Mouse (Mus musculus): ENCODE measurements around the gene Mdm4. TPM values are rescaled to one million over a fixed set of nuclear protein-coding genes. Genes with fewer than 3 reads are reported as not detected.

Gene Mdm4
- polyA plus RNA-seq, 1 experiment from 2014 or later: 20.7 TPM

DNA sequence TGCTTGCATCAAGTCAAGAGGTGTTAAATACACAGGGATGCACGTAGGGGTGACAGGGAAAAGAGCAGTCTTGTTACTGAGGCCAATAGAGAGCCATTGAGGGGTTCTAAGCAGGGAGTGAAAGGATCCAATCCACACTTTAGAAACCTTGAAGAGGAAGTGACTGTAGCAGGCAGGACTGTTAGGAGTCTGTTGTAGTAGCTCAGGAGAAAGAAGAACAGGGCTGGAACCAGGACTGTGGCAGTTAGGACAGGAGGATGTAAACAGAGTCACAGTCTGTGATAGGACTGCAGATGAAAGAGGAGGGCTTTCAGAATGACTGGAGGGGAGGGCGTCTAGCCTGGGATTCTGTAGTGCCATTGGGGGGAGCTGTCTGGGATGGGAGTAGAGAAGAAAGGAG, 29.2 kb upstream of the Mdm4 start:
- H3K27me3 ChIP-seq (ENCODE audit: control insufficient read depth, insufficient read depth, low read length): no peaks in the 10 kb centered on the region
- H3K27ac ChIP-seq (ENCODE audit: low read length): no peak overlapping the region
- 0 out of 2 replicates have a peak, but pooled peaks cover 4% of the 10 kb centered on the region for H3K9me3 ChIP-seq (replicated peaks; ENCODE audit: control insufficient read depth, low read length)
- no peak for ATAC-seq (replicated peaks; ENCODE audit: extremely low read depth, insufficient read depth, low FRiP score)
- no peak overlapping the region for H3K9ac ChIP-seq (ENCODE audit: low read length)
- peaks cover 32% of the 10 kb centered on the region for H3K4me1 ChIP-seq (ENCODE audit: control insufficient read depth, insufficient read depth, low read length)
- peaks cover 12% of the 10 kb centered on the region; the same call in 1 of the 2 replicates for H3K36me3 ChIP-seq (ENCODE audit: control insufficient read depth, insufficient read depth)
- H3K4me2 ChIP-seq (ENCODE audit: low read depth, low read length): no peak overlapping the region
- 45% methylated on average over 2 of the region's 2 CpGs for WGBS
- H3K4me3 ChIP-seq (ENCODE audit: low read length): no peak overlapping the region

- WGBS: 34% methylated on average over 7 of the region's 7 CpGs
- peak; percentile 59; the same call in 1 of the 2 replicates for ATAC-seq (replicated peaks; ENCODE audit: extremely low read depth, insufficient read depth, low FRiP score)
- Histone ChIP-seq H3K4me3 (ENCODE audit: low read length) (no peak overlapping the region), H3K27ac (ENCODE audit: low read length) (peak overlapping the region; percentile 63), H3K36me3 (ENCODE audit: control insufficient read depth, insufficient read depth) (no peaks in the 10 kb centered on the region), H3K27me3 (ENCODE audit: control insufficient read depth, insufficient read depth, low read length) (no peaks in the 10 kb centered on the region), H3K4me1 (ENCODE audit: control insufficient read depth, insufficient read depth, low read length) (peaks cover 34% of the 10 kb centered on the region), H3K9me3 (replicated peaks; ENCODE audit: control insufficient read depth, low read length) (no peaks in the 10 kb centered on the region), H3K9ac (ENCODE audit: low read length) (peak overlapping the region; percentile 27; the same call in 1 of the 2 replicates), H3K4me2 (ENCODE audit: low read depth, low read length) (no peak overlapping the region)
Observed at GRCm38 (mm10) chr1:133057345-133058034, 27.1 kb upstream of the Mdm4 start.

GRCm38 (mm10) chr1:133054326-133054725, 24.0 kb upstream of the Mdm4 start:
- ATAC-seq (replicated peaks; ENCODE audit: extremely low read depth, insufficient read depth, low FRiP score): no peak
- Histone ChIP-seq H3K9me3 (replicated peaks; ENCODE audit: control insufficient read depth, low read length) (no peaks in the 10 kb centered on the region), H3K4me2 (ENCODE audit: low read depth, low read length) (no peak overlapping the region), H3K4me1 (ENCODE audit: control insufficient read depth, insufficient read depth, low read length) (peaks cover 25% of the 10 kb centered on the region), H3K9ac (ENCODE audit: low read length) (no peak overlapping the region), H3K27me3 (ENCODE audit: control insufficient read depth, insufficient read depth, low read length) (no peaks in the 10 kb centered on the region), H3K36me3 (ENCODE audit: control insufficient read depth, insufficient read depth) (no peaks in the 10 kb centered on the region), H3K27ac (ENCODE audit: low read length) (no peak overlapping the region), H3K4me3 (ENCODE audit: low read length) (no peak overlapping the region)
- WGBS: 64% methylated on average over 8 of the region's 8 CpGs

GRCm38 (mm10) chr1:133053034-133053433, 22.7 kb upstream of the Mdm4 start:
- Histone ChIP-seq H3K27ac (ENCODE audit: low read length) (no peak overlapping the region), H3K4me1 (ENCODE audit: control insufficient read depth, insufficient read depth, low read length) (peaks cover 28% of the 10 kb centered on the region)
- no peak for ATAC-seq (replicated peaks; ENCODE audit: extremely low read depth, insufficient read depth, low FRiP score)

GRCm38 (mm10) chr1:133051829-133052228, 21.5 kb upstream of the Mdm4 start:
- Histone ChIP-seq H3K4me1 (ENCODE audit: control insufficient read depth, insufficient read depth, low read length) (peaks cover 28% of the 10 kb centered on the region), H3K9me3 (replicated peaks; ENCODE audit: control insufficient read depth, low read length) (no peaks in the 10 kb centered on the region), H3K4me2 (ENCODE audit: low read depth, low read length) (no peak overlapping the region), H3K36me3 (ENCODE audit: control insufficient read depth, insufficient read depth) (no peaks in the 10 kb centered on the region), H3K27me3 (ENCODE audit: control insufficient read depth, insufficient read depth, low read length) (no peaks in the 10 kb centered on the region), H3K9ac (ENCODE audit: low read length) (no peak overlapping the region), H3K4me3 (ENCODE audit: low read length) (no peak overlapping the region), H3K27ac (ENCODE audit: low read length) (no peak overlapping the region)
- no peak for ATAC-seq (replicated peaks; ENCODE audit: extremely low read depth, insufficient read depth, low FRiP score)
- 82% methylated on average over 2 of the region's 2 CpGs for WGBS

More at GRCm38 (mm10) chr1:133053034-133053433, 22.7 kb upstream of the Mdm4 start:
- H3K27me3 ChIP-seq (ENCODE audit: control insufficient read depth, insufficient read depth, low read length): no peaks in the 10 kb centered on the region
- WGBS: 60% methylated on average over 5 of the region's 5 CpGs
- no peaks in the 10 kb centered on the region for H3K36me3 ChIP-seq (ENCODE audit: control insufficient read depth, insufficient read depth)
- H3K4me3 ChIP-seq (ENCODE audit: low read length): no peak overlapping the region
- no peaks in the 10 kb centered on the region for H3K9me3 ChIP-seq (replicated peaks; ENCODE audit: control insufficient read depth, low read length)
- H3K4me2 ChIP-seq (ENCODE audit: low read depth, low read length): no peak overlapping the region
- H3K9ac ChIP-seq (ENCODE audit: low read length): no peak overlapping the region

GRCm38 (mm10) chr1:133050001-133050431, 19.7 kb upstream of the Mdm4 start:
- Histone ChIP-seq H3K9ac (ENCODE audit: low read length) (no peak overlapping the region; the same call in 1 of the 2 replicates), H3K27me3 (ENCODE audit: control insufficient read depth, insufficient read depth, low read length) (no peaks in the 10 kb centered on the region), H3K27ac (ENCODE audit: low read length) (no peak overlapping the region), H3K4me3 (ENCODE audit: low read length) (no peak overlapping the region), H3K4me2 (ENCODE audit: low read depth, low read length) (no peak overlapping the region), H3K4me1 (ENCODE audit: control insufficient read depth, insufficient read depth, low read length) (peaks cover 31% of the 10 kb centered on the region), H3K36me3 (ENCODE audit: control insufficient read depth, insufficient read depth) (no peaks in the 10 kb centered on the region), H3K9me3 (replicated peaks; ENCODE audit: control insufficient read depth, low read length) (no peaks in the 10 kb centered on the region)
- ATAC-seq (replicated peaks; ENCODE audit: extremely low read depth, insufficient read depth, low FRiP score): no peak
- WGBS: 34% methylated on average over 11 of the region's 11 CpGs

GRCm38 (mm10) chr1:133048690-133049089, 18.3 kb upstream of the Mdm4 start:
- no peak for ATAC-seq (replicated peaks; ENCODE audit: extremely low read depth, insufficient read depth, low FRiP score)
- Histone ChIP-seq H3K9ac (ENCODE audit: low read length) (0 out of 2 replicates have a peak overlapping the region, but pooled peaks have one; percentile 20), H3K27ac (ENCODE audit: low read length) (no peak overlapping the region), H3K4me2 (ENCODE audit: low read depth, low read length) (peak overlapping the region; percentile 18), H3K9me3 (replicated peaks; ENCODE audit: control insufficient read depth, low read length) (no peaks in the 10 kb centered on the region), H3K27me3 (ENCODE audit: control insufficient read depth, insufficient read depth, low read length) (no peaks in the 10 kb centered on the region), H3K4me1 (ENCODE audit: control insufficient read depth, insufficient read depth, low read length) (peaks cover 31% of the 10 kb centered on the region), H3K4me3 (ENCODE audit: low read length) (no peak overlapping the region), H3K36me3 (ENCODE audit: control insufficient read depth, insufficient read depth) (no peaks in the 10 kb centered on the region)
- WGBS: 36% methylated on average over 2 of the region's 2 CpGs

DNA sequence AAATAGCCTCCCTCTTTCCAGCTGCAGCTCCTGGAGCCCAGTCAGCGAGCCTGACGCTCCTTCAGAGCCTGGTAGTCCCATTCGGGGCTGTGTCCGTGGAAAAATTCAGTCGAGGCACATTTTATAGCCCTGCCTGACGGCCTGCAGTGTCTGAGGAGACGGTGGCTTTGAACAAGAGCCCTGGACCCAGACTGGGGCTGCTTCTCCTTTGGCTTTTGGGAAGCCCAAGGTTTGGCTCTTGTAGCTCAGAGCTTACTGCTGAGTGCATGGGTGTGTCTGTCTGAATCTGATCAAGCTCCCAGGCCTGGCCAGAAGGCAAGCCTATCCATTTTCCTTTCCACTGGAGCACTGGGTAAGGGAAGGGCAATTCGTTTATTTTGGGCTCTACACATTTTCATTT, 17.2 kb upstream of the Mdm4 start:
- H3K27ac ChIP-seq (ENCODE audit: low read length): peak overlapping the region; percentile 89
- H3K9ac ChIP-seq (ENCODE audit: low read length): peak overlapping the region; percentile 97
- no peaks in the 10 kb centered on the region for H3K27me3 ChIP-seq (ENCODE audit: control insufficient read depth, insufficient read depth, low read length)
- H3K4me1 ChIP-seq (ENCODE audit: control insufficient read depth, insufficient read depth, low read length): peaks cover 31% of the 10 kb centered on the region
- peak overlapping the region; percentile 79 for H3K4me3 ChIP-seq (ENCODE audit: low read length)
- H3K4me2 ChIP-seq (ENCODE audit: low read depth, low read length): peak overlapping the region; percentile 88
- WGBS: 52% methylated on average over 8 of the region's 8 CpGs
- H3K9me3 ChIP-seq (replicated peaks; ENCODE audit: control insufficient read depth, low read length): no peaks in the 10 kb centered on the region
- no peaks in the 10 kb centered on the region for H3K36me3 ChIP-seq (ENCODE audit: control insufficient read depth, insufficient read depth)
- ATAC-seq (replicated peaks; ENCODE audit: extremely low read depth, insufficient read depth, low FRiP score): no peak

GRCm38 (mm10) chr1:133046441-133046931, 16.1 kb upstream of the Mdm4 start:
- WGBS: under 1% methylated on average over 40 of the region's 40 CpGs
- peaks cover 31% of the 10 kb centered on the region for H3K4me1 ChIP-seq (ENCODE audit: control insufficient read depth, insufficient read depth, low read length)

More at GRCm38 (mm10) chr1:133046441-133046931, 16.1 kb upstream of the Mdm4 start:
- H3K27me3 ChIP-seq (ENCODE audit: control insufficient read depth, insufficient read depth, low read length): no peaks in the 10 kb centered on the region
- H3K36me3 ChIP-seq (ENCODE audit: control insufficient read depth, insufficient read depth): no peaks in the 10 kb centered on the region
- H3K9me3 ChIP-seq (replicated peaks; ENCODE audit: control insufficient read depth, low read length): no peaks in the 10 kb centered on the region
- H3K4me3 ChIP-seq (ENCODE audit: low read length): peak overlapping the region; percentile 79
- H3K4me2 ChIP-seq (ENCODE audit: low read depth, low read length): peak overlapping the region; percentile 88
- H3K9ac ChIP-seq (ENCODE audit: low read length): peak overlapping the region; percentile 97
- H3K27ac ChIP-seq (ENCODE audit: low read length): peak overlapping the region; percentile 89
- peak; percentile 68 for ATAC-seq (replicated peaks; ENCODE audit: extremely low read depth, insufficient read depth, low FRiP score)

All from heart, embryonic 16.5 days (tissue).